Mouse (Mus musculus) lung, embryonic 15.5 days (tissue): ENCODE data around the gene Naa60. TPM values are rescaled to one million over a fixed set of nuclear protein-coding genes. Genes with fewer than 3 reads are reported as not detected.

Experiments
- ATAC-seq: fragments of 200-750 bp; cut with Nextera tagmentation; 2 replicates; pipeline ENCODE4 v1.8.0; 2017; ENCODE audit warnings: moderate number of reproducible peaks, borderline replicate concordance; ENCODE audit not compliant: low FRiP score, low TSS enrichment; ENCODE audit errors: extremely low read depth
- H3K27ac ChIP-seq: fragments of 300-500 bp; sonication (generic); 2 replicates; pipeline ENCODE4 v1.5.1; 2015; ENCODE audit warnings: moderate library complexity, mild to moderate bottlenecking, inconsistent platforms
- H3K27me3 ChIP-seq: fragments of 300-500 bp; sonication (generic); 2 replicates; pipeline ENCODE4 v1.6.1; 2015; ENCODE audit warnings: inconsistent platforms
- H3K36me3 ChIP-seq: fragments of 300-500 bp; sonication (generic); 2 replicates; pipeline ENCODE4 v1.6.1; 2015; ENCODE audit warnings: inconsistent platforms
- H3K4me1 ChIP-seq: fragments of 300-500 bp; sonication (generic); 2 replicates; pipeline ENCODE4 v1.6.1; 2015; ENCODE audit warnings: inconsistent platforms
- H3K4me2 ChIP-seq: fragments of 300-500 bp; sonication (generic); 2 replicates; pipeline ENCODE4 v1.6.1; 2015; ENCODE audit warnings: inconsistent platforms, mild to moderate bottlenecking, moderate library complexity
- H3K4me3 ChIP-seq: fragments of 300-500 bp; sonication (generic); 2 replicates; pipeline ENCODE4 v1.5.1; 2015; ENCODE audit warnings: mild to moderate bottlenecking, inconsistent platforms
- H3K9ac ChIP-seq: fragments of 300-500 bp; sonication (generic); 2 replicates; pipeline ENCODE4 v1.6.1; 2015; ENCODE audit warnings: inconsistent platforms
- H3K9me3 ChIP-seq: fragments of 300-500 bp; sonication (generic); 2 replicates; pipeline ENCODE4 v1.6.1; 2016; ENCODE audit warnings: inconsistent platforms
- WGBS: fragments of 180-500 bp; shearing (Covaris S2); methylation state at CpG from one replicate; pipeline ENCODE4 v1.1.7; 2015; 5-methylcytosine and 5-hydroxymethylcytosine counted together
- polyA plus RNA-seq: library from polyadenylated mRNA; unstranded; fragments of >200 nt; fragmentation: Nextera tagmentation; extraction: Ambion mirVana; gene quantifications from 2 replicates; pipeline ENCODE4 v1.2.1, GENCODE M21; 2015

Naa60 gene
- 46.6 and 49.7 TPM in 2 replicates for polyA plus RNA-seq

- Histone ChIP-seq H3K9ac (peak within 1 kb of the TSS; percentile 58), H3K36me3 (0 out of 2 replicates have a peak, but pooled peaks cover 5% of the 10 kb centered on the region), H3K4me1 (peaks cover 8% of the 10 kb centered on the region; the same call in 1 of the 2 replicates), H3K4me2 (peak within 1 kb of the TSS; percentile 90), H3K27me3 (no peaks in the 10 kb centered on the region), H3K4me3 (peak within 1 kb of the TSS; percentile 59), H3K9me3 (no peaks in the 10 kb centered on the region), H3K27ac (peak within 1 kb of the TSS; percentile 63)
- WGBS = 5% methylated on average over 47 of the region's 47 CpGs
- peak; percentile 99 for ATAC-seq
Observed at GRCm38 (mm10) chr16:3872216-3873047, at the start of gene Naa60. Naa60 (plus strand) TSS chr16:3872375.

DNA sequence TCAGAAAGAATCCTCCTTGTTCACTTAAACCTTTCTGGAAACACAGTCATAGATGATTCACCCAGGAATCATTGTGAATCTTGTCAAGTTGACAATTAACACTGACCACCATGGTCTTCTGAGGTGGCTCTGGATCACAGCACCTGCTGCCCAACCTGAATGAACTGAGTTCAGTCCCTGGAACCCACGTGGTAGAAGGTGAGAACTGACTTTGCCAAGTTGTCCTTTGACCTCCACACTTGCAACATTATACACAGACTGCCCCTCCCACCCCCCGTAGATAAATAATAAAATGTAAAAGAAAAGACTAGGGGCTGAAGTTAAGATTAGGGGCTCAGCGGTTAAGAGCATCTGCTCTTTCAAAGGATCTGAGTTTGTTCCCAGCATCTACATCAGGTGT lies 44.2 kb upstream of the Naa60 start:
- Histone ChIP-seq H3K9ac (no peak overlapping the region), H3K9me3 (no peaks in the 10 kb centered on the region), H3K27me3 (no peaks in the 10 kb centered on the region), H3K4me2 (no peak overlapping the region), H3K36me3 (no peaks in the 10 kb centered on the region), H3K4me3 (no peak overlapping the region), H3K27ac (no peak overlapping the region), H3K4me1 (no peaks in the 10 kb centered on the region)
- WGBS = 53% methylated on average over 3 of the region's 3 CpGs
- ATAC-seq = no peak

- Histone ChIP-seq H3K27ac (no peak overlapping the region), H3K4me1 (no peaks in the 10 kb centered on the region), H3K9me3 (no peaks in the 10 kb centered on the region), H3K36me3 (no peaks in the 10 kb centered on the region), H3K27me3 (no peaks in the 10 kb centered on the region), H3K4me2 (no peak overlapping the region), H3K4me3 (no peak overlapping the region), H3K9ac (no peak overlapping the region)
- no peak for ATAC-seq
- 76% methylated on average over 2 of the region's 2 CpGs for WGBS
Observed at GRCm38 (mm10) chr16:3829727-3830126, 42.4 kb upstream of the Naa60 start.

DNA sequence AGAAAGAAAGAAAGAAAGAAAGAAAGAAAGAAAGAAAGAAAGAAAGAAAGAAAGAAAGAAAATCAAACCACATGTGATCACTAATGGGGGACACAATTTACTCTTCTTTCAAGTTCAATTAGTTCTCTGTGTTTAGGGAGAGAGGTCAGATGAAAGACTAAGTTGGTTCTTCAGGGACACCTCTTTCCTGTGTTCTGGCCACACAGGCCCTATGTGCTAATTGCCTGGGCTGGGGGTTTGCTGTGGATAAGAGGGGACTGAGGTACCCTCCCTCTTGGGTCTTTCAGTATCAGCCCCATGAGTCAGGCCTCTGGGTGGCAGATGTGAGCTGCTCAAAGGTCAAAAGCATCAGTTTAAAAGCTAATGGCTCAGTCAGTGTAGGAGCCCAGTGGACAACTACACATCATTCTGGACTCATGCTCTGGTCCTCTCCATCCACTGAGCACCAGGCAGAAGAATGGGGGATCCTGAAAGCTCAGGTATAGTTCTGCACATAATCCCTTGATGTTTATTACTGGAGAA lies 41.5 kb upstream of the Naa60 start, which contains the start of gene Olfr15:
TSS of gene Olfr15 (plus strand) at position 291 of the 522 bp plus-strand sequence.
- H3K27me3 ChIP-seq = no peaks in the 10 kb centered on the region
- no peak within 1 kb of the TSS for H3K4me3 ChIP-seq
- H3K27ac ChIP-seq = no peak within 1 kb of the TSS
- no peak within 1 kb of the TSS for H3K9ac ChIP-seq
- H3K4me1 ChIP-seq = no peaks in the 10 kb centered on the region
- no peaks in the 10 kb centered on the region for H3K9me3 ChIP-seq
- no peak for ATAC-seq
- H3K4me2 ChIP-seq = no peak within 1 kb of the TSS
- no peaks in the 10 kb centered on the region for H3K36me3 ChIP-seq

DNA sequence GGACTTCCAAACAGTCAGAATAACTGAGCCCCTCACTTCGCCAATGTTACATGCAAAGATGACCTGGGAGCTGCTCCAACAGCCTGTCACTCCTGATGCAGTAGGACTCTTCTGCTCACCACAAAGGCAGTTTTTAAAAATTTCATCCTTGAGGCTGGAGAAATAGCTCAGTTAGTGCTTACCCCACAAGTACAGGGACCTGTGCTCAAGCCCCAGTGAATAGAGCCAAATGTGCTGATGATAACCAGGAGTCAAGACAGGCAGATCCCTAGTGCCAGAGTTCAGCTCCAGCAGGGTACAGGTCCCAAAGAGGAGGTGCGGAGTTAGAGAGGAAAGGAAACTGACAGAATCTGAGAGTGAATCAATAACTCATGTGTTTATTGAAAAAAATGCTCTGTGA lies 36.7 kb upstream of the Naa60 start:
- Histone ChIP-seq H3K36me3 (no peaks in the 10 kb centered on the region), H3K4me1 (no peaks in the 10 kb centered on the region), H3K27ac (no peak overlapping the region), H3K4me3 (no peak overlapping the region), H3K4me2 (no peak overlapping the region), H3K9ac (no peak overlapping the region), H3K27me3 (no peaks in the 10 kb centered on the region), H3K9me3 (no peaks in the 10 kb centered on the region)
- 68% methylated on average over 2 of the region's 2 CpGs for WGBS
- no peak for ATAC-seq

DNA sequence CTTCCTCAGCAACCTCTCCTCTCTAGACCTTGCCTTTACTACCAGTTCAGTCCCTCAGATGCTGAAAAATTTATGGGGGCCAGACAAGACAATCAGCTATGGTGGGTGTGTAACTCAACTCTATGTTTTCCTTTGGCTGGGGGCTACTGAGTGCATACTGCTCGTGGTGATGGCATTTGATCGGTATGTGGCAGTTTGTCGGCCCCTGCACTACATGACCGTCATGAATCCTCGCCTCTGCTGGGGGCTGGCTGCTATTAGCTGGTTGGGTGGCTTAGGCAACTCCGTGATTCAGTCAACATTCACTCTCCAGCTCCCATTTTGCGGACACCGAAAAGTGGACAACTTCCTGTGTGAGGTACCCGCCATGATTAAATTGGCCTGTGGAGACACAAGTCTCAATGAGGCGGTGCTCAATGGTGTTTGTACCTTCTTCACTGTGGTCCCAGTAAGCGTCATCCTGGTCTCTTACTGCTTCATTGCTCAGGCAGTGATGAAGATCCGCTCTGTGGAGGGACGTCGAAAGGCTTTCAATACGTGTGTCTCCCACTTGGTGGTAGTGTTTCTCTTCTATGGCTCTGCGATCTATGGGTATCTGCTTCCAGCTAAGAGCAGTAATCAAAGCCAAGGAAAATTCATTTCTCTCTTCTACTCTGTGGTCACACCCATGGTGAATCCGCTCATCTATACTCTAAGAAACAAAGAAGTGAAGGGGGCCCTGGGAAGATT lies 32.9 kb upstream of the Naa60 start:
- no peak overlapping the region for H3K4me2 ChIP-seq
- ATAC-seq = no peak
- no peak overlapping the region for H3K9ac ChIP-seq
- H3K36me3 ChIP-seq = no peaks in the 10 kb centered on the region
- 52% methylated on average over 17 of the region's 17 CpGs for WGBS
- no peak overlapping the region for H3K4me3 ChIP-seq
- H3K27me3 ChIP-seq = no peaks in the 10 kb centered on the region
- no peak overlapping the region for H3K27ac ChIP-seq
- H3K4me1 ChIP-seq = no peaks in the 10 kb centered on the region
- no peaks in the 10 kb centered on the region for H3K9me3 ChIP-seq

DNA sequence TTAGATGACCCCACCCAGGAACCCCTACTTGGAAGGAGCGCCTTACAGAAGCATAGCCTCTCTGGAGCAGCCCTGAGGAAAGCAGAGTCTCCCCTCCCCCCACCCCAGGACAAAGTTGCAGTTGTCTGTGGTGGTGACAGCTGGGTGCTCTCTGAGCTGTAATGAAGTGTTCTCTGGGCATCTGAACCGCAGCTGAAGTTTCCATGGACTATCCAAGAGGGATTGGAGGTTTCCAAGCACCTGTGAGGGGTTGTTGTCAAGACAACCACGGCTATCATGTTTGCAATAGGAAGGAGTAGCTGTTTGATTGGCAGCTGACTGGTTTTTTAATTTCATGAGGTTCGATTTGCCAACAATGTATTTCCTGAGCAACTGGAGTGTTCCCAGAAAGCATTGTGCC lies 29.2 kb upstream of the Naa60 start:
- ATAC-seq = no peak
- Histone ChIP-seq H3K4me3 (no peak overlapping the region), H3K9me3 (no peaks in the 10 kb centered on the region), H3K9ac (no peak overlapping the region), H3K4me1 (peaks cover 7% of the 10 kb centered on the region; the same call in 1 of the 2 replicates), H3K4me2 (no peak overlapping the region), H3K27me3 (no peaks in the 10 kb centered on the region), H3K36me3 (no peaks in the 10 kb centered on the region), H3K27ac (no peak overlapping the region)
- WGBS = 19% methylated on average over 4 of the region's 4 CpGs

- no peak overlapping the region for H3K27ac ChIP-seq
- no peaks in the 10 kb centered on the region for H3K9me3 ChIP-seq
- H3K27me3 ChIP-seq = no peaks in the 10 kb centered on the region
- H3K4me3 ChIP-seq = no peak overlapping the region
- no peak overlapping the region for H3K4me2 ChIP-seq
- WGBS = 64% methylated on average over 1 of the region's 1 CpGs
- no peak overlapping the region for H3K9ac ChIP-seq
- peaks cover 7% of the 10 kb centered on the region; the same call in 1 of the 2 replicates for H3K4me1 ChIP-seq
- ATAC-seq = no peak
- no peaks in the 10 kb centered on the region for H3K36me3 ChIP-seq
Observed at GRCm38 (mm10) chr16:3843796-3844195, 28.4 kb upstream of the Naa60 start.

- WGBS = 3% methylated on average over 38 of the region's 38 CpGs
- peak; percentile 100 for ATAC-seq
- H3K4me1 ChIP-seq = peaks cover 7% of the 10 kb centered on the region; the same call in 1 of the 2 replicates
Observed at GRCm38 (mm10) chr16:3846711-3847518, 25.3 kb upstream of the Naa60 start, which contains the start of gene Zfp174. Zfp174 (plus strand) TSS chr16:3847268.

GRCm38 (mm10) chr16:3847871-3848270 lies 24.3 kb upstream of the Naa60 start:
- H3K36me3 ChIP-seq = no peaks in the 10 kb centered on the region
- H3K4me3 ChIP-seq = peak overlapping the region; percentile 72
- H3K9me3 ChIP-seq = no peaks in the 10 kb centered on the region
- H3K4me1 ChIP-seq = peaks cover 7% of the 10 kb centered on the region; the same call in 1 of the 2 replicates
- no peak for ATAC-seq
- H3K27me3 ChIP-seq = no peaks in the 10 kb centered on the region
- H3K9ac ChIP-seq = peak overlapping the region; percentile 65
- H3K27ac ChIP-seq = no peak overlapping the region
- H3K4me2 ChIP-seq = peak overlapping the region; percentile 79
- WGBS = 69% methylated on average over 4 of the region's 4 CpGs

More at GRCm38 (mm10) chr16:3846711-3847518, 25.3 kb upstream of the Naa60 start, which contains the start of gene Zfp174:
- 0 out of 2 replicates have a peak within 1 kb of the TSS, but pooled peaks have one; percentile 2 for H3K27ac ChIP-seq
- peak within 1 kb of the TSS; percentile 72 for H3K4me3 ChIP-seq
- peak within 1 kb of the TSS; percentile 79 for H3K4me2 ChIP-seq
- H3K27me3 ChIP-seq = no peaks in the 10 kb centered on the region
- no peaks in the 10 kb centered on the region for H3K9me3 ChIP-seq
- peak within 1 kb of the TSS; percentile 65 for H3K9ac ChIP-seq
- H3K36me3 ChIP-seq = no peaks in the 10 kb centered on the region

DNA sequence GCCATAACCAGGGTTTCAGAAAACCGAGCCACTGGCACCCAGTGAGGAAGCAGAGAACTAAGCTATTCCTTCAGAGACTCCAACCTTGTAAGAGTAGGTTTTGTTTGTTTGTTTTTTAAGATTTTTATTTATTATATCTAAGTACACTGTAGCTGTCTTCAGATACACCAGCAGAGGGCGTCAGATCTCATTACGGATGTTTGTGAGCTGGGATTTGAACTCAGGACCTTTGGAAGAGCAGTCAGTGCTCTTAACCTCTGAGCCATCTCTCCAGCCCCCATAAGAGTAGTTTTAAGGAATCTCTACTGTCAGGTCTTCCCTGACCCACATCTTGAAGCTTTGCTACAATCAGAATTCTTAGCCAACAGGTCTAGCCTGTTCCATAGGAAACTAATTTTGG lies 23.8 kb upstream of the Naa60 start:
- WGBS = 66% methylated on average over 3 of the region's 3 CpGs
- no peak overlapping the region for H3K9ac ChIP-seq
- H3K36me3 ChIP-seq = no peaks in the 10 kb centered on the region
- no peak overlapping the region for H3K4me3 ChIP-seq
- peaks cover 7% of the 10 kb centered on the region; the same call in 1 of the 2 replicates for H3K4me1 ChIP-seq
- no peaks in the 10 kb centered on the region for H3K27me3 ChIP-seq
- H3K27ac ChIP-seq = no peak overlapping the region
- no peak for ATAC-seq
- H3K9me3 ChIP-seq = no peaks in the 10 kb centered on the region
- no peak overlapping the region for H3K4me2 ChIP-seq
